Mouse (Mus musculus) hindbrain, postnatal 0 days (tissue): ENCODE data around the gene Fam71e1. TPM values are rescaled to one million over a fixed set of nuclear protein-coding genes. Genes with fewer than 3 reads are reported as not detected.

ENCODE experiments used
- ATAC-seq: fragments of 200-750 bp; cut with Nextera tagmentation; 2 replicates; pipeline ENCODE4 v1.8.0; 2017; ENCODE audit warnings: mild to moderate bottlenecking, moderate TSS enrichment, moderate library complexity
- DNase-seq: peaks from one replicate; pipeline ENCODE4 v3.0.0-alpha.2; 2015; ENCODE audit warnings: low spot score
- H3K27ac ChIP-seq: fragments of 300-500 bp; sonication (generic); 2 replicates; pipeline ENCODE4 v1.5.1; 2014; ENCODE audit warnings: mild to moderate bottlenecking
- H3K27me3 ChIP-seq: fragments of 300-500 bp; sonication (generic); 2 replicates; pipeline ENCODE4 v1.6.1; 2014; ENCODE audit warnings: low read length, mixed read lengths; ENCODE audit not compliant: insufficient read depth
- H3K36me3 ChIP-seq: fragments of 300-500 bp; sonication (generic); 2 replicates; pipeline ENCODE4 v1.6.1; 2014; ENCODE audit warnings: low read length, mixed read lengths; ENCODE audit not compliant: insufficient read depth
- H3K4me1 ChIP-seq: fragments of 300-500 bp; sonication (generic); 2 replicates; pipeline ENCODE4 v1.6.1; 2014; ENCODE audit warnings: antibody characterized with exemption, low read length, mixed read lengths; ENCODE audit not compliant: insufficient read depth
- H3K4me2 ChIP-seq: fragments of 300-500 bp; sonication (generic); 2 replicates; pipeline ENCODE4 v1.6.1; 2014; ENCODE audit warnings: low read depth, mild to moderate bottlenecking, low read length, moderate library complexity, mixed read lengths
- H3K4me3 ChIP-seq: fragments of 300-500 bp; sonication (generic); 2 replicates; pipeline ENCODE4 v1.5.1; 2014; ENCODE audit warnings: low read length
- H3K9ac ChIP-seq: fragments of 300-500 bp; sonication (generic); replicated peaks from 2 replicates; pipeline ENCODE4 v1.6.1; 2014; ENCODE audit warnings: mild to moderate bottlenecking, low read length, moderate library complexity, mixed read lengths
- H3K9me3 ChIP-seq: fragments of 300-500 bp; sonication (generic); 2 replicates; pipeline ENCODE4 v1.6.1; 2016; ENCODE audit warnings: low read length, mixed read lengths
- CTCF ChIP-seq: IDR thresholded peaks from 2 replicates; pipeline ENCODE4 v1.5.1; 2016; ENCODE audit warnings: antibody characterized with exemption, control low read depth, low read depth
- WGBS: fragments of 180-500 bp; shearing (Covaris S2); extraction: QIAGEN DNeasy Blood & Tissue Kit; methylation state at CpG from one replicate; pipeline ENCODE4 v1.1.7; 2014; 5-methylcytosine and 5-hydroxymethylcytosine counted together
- polyA plus RNA-seq: library from polyadenylated mRNA; unstranded; fragments of >200 nt; fragmentation: Nextera tagmentation; extraction: Ambion mirVana; gene quantifications from 2 replicates; pipeline ENCODE4 v1.2.1, GENCODE M21; 2015
- total RNA-seq: library from RNA; depleted of rRNA; stranded (reverse); fragments of >200 nt; gene quantifications from 2 replicates; pipeline ENCODE4 v1.2.3, GENCODE M21; 2014

The Fam71e1 gene
- total and polyA plus RNA-seq, 2 experiments from 2014 or later: 19.8 to 26.7 TPM

DNA sequence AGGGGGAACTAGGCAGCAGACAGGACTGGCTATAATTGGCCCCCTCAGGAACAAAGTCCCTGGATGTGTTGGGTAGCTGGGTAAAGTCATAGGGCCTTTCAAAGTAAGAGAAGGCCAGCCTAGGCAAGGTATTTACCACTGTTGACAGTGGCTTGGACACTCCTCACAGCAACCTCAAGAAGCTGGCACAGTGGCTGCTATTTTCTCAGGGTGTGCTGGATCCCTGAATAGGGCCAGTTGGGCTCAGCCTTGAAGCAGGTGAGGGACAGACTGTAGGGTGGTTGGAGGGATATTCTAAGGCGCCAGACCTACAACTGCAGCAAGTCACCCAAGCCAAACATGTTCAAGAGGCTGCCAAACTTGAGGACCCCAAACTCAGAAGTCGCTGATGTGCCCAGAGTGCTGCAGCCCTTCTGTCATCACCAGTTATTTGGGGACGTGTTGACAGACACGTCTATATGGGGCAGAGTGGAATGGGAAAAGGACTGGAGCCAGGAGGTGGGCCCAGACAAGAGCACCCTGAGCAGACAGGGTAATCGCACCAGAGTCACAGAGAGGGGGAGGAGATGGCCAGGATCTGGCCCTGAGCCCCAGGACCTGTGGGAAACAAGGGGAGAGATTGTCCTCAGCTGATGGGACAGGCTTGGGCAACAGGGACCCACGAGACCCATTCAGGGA is 24.4 kb upstream of the Fam71e1 start:
- ATAC-seq: no peak
- no peak for TF ChIP-seq CTCF
- H3K4me1 ChIP-seq: peaks cover 20% of the 10 kb centered on the region

DNA sequence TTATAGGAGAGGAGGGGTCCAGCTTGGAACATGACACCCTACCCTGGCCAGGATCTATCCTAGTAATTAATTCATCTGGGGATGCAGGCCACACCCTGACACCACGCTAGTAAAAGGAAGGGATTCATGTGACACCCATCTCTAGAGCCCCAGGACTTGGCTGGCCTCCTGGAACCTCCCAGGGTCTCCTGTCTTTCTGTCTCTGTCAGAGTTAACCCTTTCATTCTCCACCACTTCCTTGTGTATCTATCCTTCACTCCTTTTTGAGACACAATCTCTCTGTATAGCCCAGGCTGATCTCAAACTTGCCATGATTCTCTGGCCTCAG is 23.9 kb upstream of the Fam71e1 start:
- H3K9ac ChIP-seq: no peak overlapping the region
- WGBS: 21% methylated on average over 1 of the region's 1 CpGs
- H3K4me2 ChIP-seq: no peak overlapping the region
- H3K4me3 ChIP-seq: no peak overlapping the region
- peaks cover 15% of the 10 kb centered on the region for H3K4me1 ChIP-seq
- DNase-seq (peak; percentile 19), ATAC-seq (no peak)
- no peaks in the 10 kb centered on the region for H3K9me3 ChIP-seq
- TF ChIP-seq CTCF: no peak
- no peak overlapping the region for H3K27ac ChIP-seq
- no peaks in the 10 kb centered on the region for H3K36me3 ChIP-seq
- H3K27me3 ChIP-seq: 0 out of 2 replicates have a peak, but pooled peaks cover 5% of the 10 kb centered on the region

More for the DNA sequence above, 24.4 kb upstream of the Fam71e1 start:
- Histone ChIP-seq H3K4me3 (no peak overlapping the region), H3K4me2 (no peak overlapping the region), H3K36me3 (no peaks in the 10 kb centered on the region), H3K27me3 (0 out of 2 replicates have a peak, but pooled peaks cover under 1% of the 10 kb centered on the region), H3K9ac (no peak overlapping the region), H3K27ac (no peak overlapping the region; the same call in 1 of the 2 replicates), H3K9me3 (no peaks in the 10 kb centered on the region)
- 33% methylated on average over 6 of the region's 6 CpGs for WGBS
- DNase-seq: peak; percentile 1

DNA sequence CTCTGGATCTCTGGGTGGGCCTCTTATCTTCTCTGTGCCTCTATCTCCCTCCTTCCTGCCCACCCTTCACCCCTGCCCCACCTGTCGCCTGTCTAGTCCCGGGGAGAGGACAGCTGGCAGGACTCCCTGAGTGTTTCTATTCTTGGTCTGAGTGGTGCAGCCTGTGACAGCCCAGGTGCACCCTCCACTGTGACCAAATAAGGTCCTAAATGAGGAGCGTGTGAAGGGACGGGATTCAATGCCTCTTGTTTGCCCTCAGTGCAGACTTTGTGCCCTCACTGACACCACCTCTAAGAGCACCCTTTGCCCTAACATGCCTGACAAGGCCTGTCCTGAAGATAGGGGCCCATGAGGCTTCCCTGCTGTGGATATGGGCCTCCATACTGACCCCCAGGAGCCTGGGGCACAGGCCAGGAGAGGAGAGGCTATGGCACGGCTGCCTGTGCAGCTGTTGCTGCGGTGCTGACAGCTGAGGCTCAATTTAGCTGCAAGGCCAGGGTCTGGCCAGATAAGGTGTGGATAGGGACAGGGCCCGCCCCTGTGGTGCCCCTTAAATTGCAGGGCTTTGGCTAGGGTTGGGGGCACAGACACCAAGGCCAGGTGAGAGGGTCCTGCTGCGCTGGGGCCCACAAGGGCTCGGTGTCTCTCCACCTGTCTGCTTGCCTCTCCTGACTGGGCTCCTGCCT is 23.3 kb upstream of the Fam71e1 start:
- WGBS: 70% methylated on average over 9 of the region's 9 CpGs
- DNase-seq (peak; percentile 1), ATAC-seq (no peak)
- Histone ChIP-seq H3K9ac (no peak overlapping the region), H3K27me3 (0 out of 2 replicates have a peak, but pooled peaks cover 8% of the 10 kb centered on the region), H3K4me2 (no peak overlapping the region), H3K4me3 (no peak overlapping the region), H3K36me3 (no peaks in the 10 kb centered on the region), H3K4me1 (peaks cover 15% of the 10 kb centered on the region), H3K27ac (no peak overlapping the region), H3K9me3 (no peaks in the 10 kb centered on the region)
- no peak for TF ChIP-seq CTCF

DNA sequence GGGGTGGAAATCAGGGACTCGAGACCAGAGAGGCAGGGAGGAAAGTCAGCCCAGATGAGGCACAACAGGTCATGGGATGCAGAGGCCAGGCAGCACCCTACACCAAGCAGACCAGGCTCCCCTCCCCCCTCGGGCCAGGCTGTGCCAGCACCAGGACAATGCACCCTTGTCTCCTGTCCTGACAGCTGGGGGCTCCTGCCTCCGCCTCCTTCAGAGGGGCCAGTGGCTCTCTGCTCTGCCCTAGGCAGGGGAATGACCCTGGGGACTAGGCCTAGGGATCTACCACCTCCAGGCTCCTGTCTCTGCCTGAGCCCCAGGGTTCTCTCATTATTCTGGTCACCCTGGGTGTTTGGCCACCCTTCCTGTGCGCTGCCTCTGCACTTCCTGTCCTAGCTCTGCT is 22.0 kb upstream of the Fam71e1 start:
- H3K4me2 ChIP-seq: no peak overlapping the region
- WGBS: 21% methylated on average over 2 of the region's 4 CpGs
- H3K36me3 ChIP-seq: no peaks in the 10 kb centered on the region
- no peaks in the 10 kb centered on the region for H3K9me3 ChIP-seq
- no peak overlapping the region for H3K9ac ChIP-seq
- ATAC-seq: peak; percentile 87
- peak overlapping the region; percentile 71 for H3K27ac ChIP-seq
- 0 out of 2 replicates have a peak, but pooled peaks cover 10% of the 10 kb centered on the region for H3K27me3 ChIP-seq
- peak; percentile 60 for DNase-seq
- TF ChIP-seq CTCF: no peak
- H3K4me1 ChIP-seq: peaks cover 3% of the 10 kb centered on the region; the same call in 1 of the 2 replicates
- no peak overlapping the region for H3K4me3 ChIP-seq

DNA sequence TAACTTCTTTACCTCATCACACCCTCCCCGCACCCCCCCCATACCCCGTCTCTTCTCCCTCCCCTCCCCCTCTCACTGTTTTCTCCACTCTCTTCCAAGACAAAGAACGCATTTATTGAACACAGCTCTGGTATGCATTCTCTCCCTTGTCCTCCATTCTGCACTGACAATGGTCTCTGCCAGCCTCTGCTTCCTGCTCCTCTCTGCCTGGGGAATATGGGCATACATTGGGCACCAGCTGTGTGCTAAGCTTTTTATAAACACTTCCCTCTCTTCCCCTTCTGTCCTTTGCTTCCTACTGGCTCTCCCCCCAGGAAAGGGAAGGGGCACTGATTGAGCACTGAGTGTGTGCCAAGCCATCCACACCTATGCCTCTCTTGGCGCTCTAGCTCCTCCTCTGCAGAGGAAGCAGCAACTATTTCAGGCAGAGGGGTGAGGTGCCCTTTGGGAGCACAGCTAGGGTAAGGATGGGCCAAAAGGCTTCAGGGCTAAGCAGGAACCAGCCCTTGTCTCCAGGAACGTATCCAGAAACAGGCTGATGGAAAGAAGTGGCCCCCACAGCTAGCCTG is 21.3 kb upstream of the Fam71e1 start:
- H3K9ac ChIP-seq: no peak overlapping the region
- H3K4me2 ChIP-seq: no peak overlapping the region
- no peak for TF ChIP-seq CTCF
- 0 out of 2 replicates have a peak, but pooled peaks cover 12% of the 10 kb centered on the region for H3K27me3 ChIP-seq
- 23% methylated on average over 5 of the region's 5 CpGs for WGBS
- H3K36me3 ChIP-seq: no peaks in the 10 kb centered on the region
- DNase-seq (peak; percentile 1), ATAC-seq (0 out of 2 replicates have a peak, but pooled peaks have one; percentile 1)
- H3K9me3 ChIP-seq: no peaks in the 10 kb centered on the region
- H3K4me1 ChIP-seq: no peaks in the 10 kb centered on the region
- H3K4me3 ChIP-seq: no peak overlapping the region
- peak overlapping the region; percentile 71 for H3K27ac ChIP-seq

DNA sequence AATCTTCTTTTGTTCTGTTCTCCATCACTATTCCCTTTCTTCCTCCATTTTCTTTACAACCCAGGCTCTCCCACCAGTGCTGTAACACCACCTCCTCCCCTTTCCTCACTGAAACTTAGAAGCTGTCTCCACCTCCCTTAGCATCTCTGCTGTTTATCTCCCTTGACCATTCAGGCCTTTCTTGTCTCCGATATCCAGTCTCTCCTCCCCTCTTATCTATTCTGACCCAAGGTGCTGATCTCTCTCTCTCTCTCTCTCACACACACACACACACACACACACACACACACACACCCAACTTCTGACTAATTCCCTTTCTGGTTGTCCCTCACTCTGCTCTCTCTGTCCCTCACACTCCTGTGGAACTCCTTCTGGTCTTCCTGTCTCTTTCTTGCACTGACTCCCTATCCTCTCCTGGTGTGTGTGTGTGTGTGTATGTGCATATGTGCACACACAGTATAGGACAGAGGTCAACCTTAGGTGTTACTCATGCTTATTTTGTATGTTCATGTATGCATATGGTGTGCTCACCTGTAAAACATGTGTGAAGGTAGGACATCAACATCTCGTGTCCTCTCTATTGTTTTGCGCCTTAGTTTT is 13.4 kb upstream of the Fam71e1 start:
- WGBS: 78% methylated on average over 3 of the region's 3 CpGs
- Histone ChIP-seq H3K4me1 (no peaks in the 10 kb centered on the region), H3K4me2 (no peak overlapping the region), H3K27me3 (0 out of 2 replicates have a peak, but pooled peaks cover 4% of the 10 kb centered on the region), H3K4me3 (no peak overlapping the region), H3K9me3 (no peaks in the 10 kb centered on the region), H3K9ac (no peak overlapping the region), H3K36me3 (no peaks in the 10 kb centered on the region), H3K27ac (no peak overlapping the region)
- ATAC-seq (no peak), DNase-seq (no peak)
- no peak for TF ChIP-seq CTCF
